Mouse (Mus musculus): ENCODE data around the gene Dhx36. TPM values are rescaled to one million over a fixed set of nuclear protein-coding genes. Genes with fewer than 3 reads are reported as not detected.

Gene Dhx36
- polyA plus RNA-seq, 1 experiment from 2014 or later: 34.0 TPM

GRCm38 (mm10) chr3:62455854-62456253 lies 51.0 kb downstream of the Dhx36 start:
- WGBS: 26% methylated on average over 1 of the region's 1 CpGs
- peaks cover 17% of the 10 kb centered on the region for H3K36me3 ChIP-seq (replicated peaks)
- no peak overlapping the region for H3K4me3 ChIP-seq
- no peak for DNase-seq (ENCODE audit: low spot score)
- peaks cover 18% of the 10 kb centered on the region for H3K4me1 ChIP-seq
- H3K27ac ChIP-seq (replicated peaks): no peak overlapping the region
- no peaks in the 10 kb centered on the region for H3K27me3 ChIP-seq (replicated peaks; ENCODE audit: low read depth, poor library complexity, severe bottlenecking)
- H3K9me3 ChIP-seq: no peaks in the 10 kb centered on the region

GRCm38 (mm10) chr3:62454096-62454495 lies 52.7 kb downstream of the Dhx36 start:
- Histone ChIP-seq H3K4me3 (no peak overlapping the region), H3K4me1 (peaks cover 18% of the 10 kb centered on the region), H3K27me3 (replicated peaks; ENCODE audit: low read depth, poor library complexity, severe bottlenecking) (no peaks in the 10 kb centered on the region), H3K9me3 (no peaks in the 10 kb centered on the region), H3K36me3 (replicated peaks) (no peaks in the 10 kb centered on the region; the same call in none of the 2 replicates), H3K27ac (replicated peaks) (peak overlapping the region; percentile 76)
- WGBS: 22% methylated on average over 3 of the region's 3 CpGs
- DNase-seq (ENCODE audit: low spot score): peak; percentile 38

GRCm38 (mm10) chr3:62452961-62453360 lies 53.8 kb downstream of the Dhx36 start:
- no peak overlapping the region for H3K27ac ChIP-seq (replicated peaks)
- peaks cover 18% of the 10 kb centered on the region for H3K4me1 ChIP-seq
- H3K9me3 ChIP-seq: no peaks in the 10 kb centered on the region
- H3K27me3 ChIP-seq (replicated peaks; ENCODE audit: low read depth, poor library complexity, severe bottlenecking): no peaks in the 10 kb centered on the region
- no peaks in the 10 kb centered on the region; the same call in none of the 2 replicates for H3K36me3 ChIP-seq (replicated peaks)
- no peak overlapping the region for H3K4me3 ChIP-seq
- 32% methylated on average over 4 of the region's 4 CpGs for WGBS
- DNase-seq (ENCODE audit: low spot score): no peak

- H3K36me3 ChIP-seq (replicated peaks): no peaks in the 10 kb centered on the region; the same call in none of the 2 replicates
- no peaks in the 10 kb centered on the region for H3K9me3 ChIP-seq
- H3K4me3 ChIP-seq: no peak overlapping the region
- no peaks in the 10 kb centered on the region for H3K27me3 ChIP-seq (replicated peaks; ENCODE audit: low read depth, poor library complexity, severe bottlenecking)
- H3K4me1 ChIP-seq: peaks cover 9% of the 10 kb centered on the region
- no peak overlapping the region for H3K27ac ChIP-seq (replicated peaks)
- WGBS: 87% methylated on average over 4 of the region's 4 CpGs
- no peak for DNase-seq (ENCODE audit: low spot score)
Observed at GRCm38 (mm10) chr3:62449871-62450496, 56.8 kb downstream of the Dhx36 start.

- Histone ChIP-seq H3K36me3 (replicated peaks) (no peaks in the 10 kb centered on the region; the same call in none of the 2 replicates), H3K4me3 (no peak overlapping the region), H3K27me3 (replicated peaks; ENCODE audit: low read depth, poor library complexity, severe bottlenecking) (no peaks in the 10 kb centered on the region), H3K4me1 (no peaks in the 10 kb centered on the region), H3K9me3 (no peaks in the 10 kb centered on the region), H3K27ac (replicated peaks) (no peak overlapping the region)
- 86% methylated on average over 8 of the region's 8 CpGs for WGBS
- no peak for DNase-seq (ENCODE audit: low spot score)
Observed at GRCm38 (mm10) chr3:62447151-62447550, 59.7 kb downstream of the Dhx36 start.

- 82% methylated on average over 7 of the region's 7 CpGs for WGBS
- no peak overlapping the region for H3K4me3 ChIP-seq
Observed at GRCm38 (mm10) chr3:62446271-62446670, 60.5 kb downstream of the Dhx36 start.

GRCm38 (mm10) chr3:62443582-62444194 lies 63.1 kb downstream of the Dhx36 start:
- no peak for DNase-seq (ENCODE audit: low spot score)
- WGBS: 84% methylated on average over 12 of the region's 12 CpGs
- H3K27ac ChIP-seq (replicated peaks): no peak overlapping the region
- H3K36me3 ChIP-seq (replicated peaks): no peaks in the 10 kb centered on the region; the same call in 1 of the 2 replicates
- H3K27me3 ChIP-seq (replicated peaks; ENCODE audit: low read depth, poor library complexity, severe bottlenecking): no peaks in the 10 kb centered on the region
- H3K9me3 ChIP-seq: no peaks in the 10 kb centered on the region
- H3K4me3 ChIP-seq: no peak overlapping the region
- peaks cover 6% of the 10 kb centered on the region for H3K4me1 ChIP-seq

More at GRCm38 (mm10) chr3:62446271-62446670, 60.5 kb downstream of the Dhx36 start:
- Histone ChIP-seq H3K27ac (replicated peaks) (no peak overlapping the region), H3K36me3 (replicated peaks) (no peaks in the 10 kb centered on the region; the same call in none of the 2 replicates), H3K9me3 (no peaks in the 10 kb centered on the region), H3K4me1 (no peaks in the 10 kb centered on the region), H3K27me3 (replicated peaks; ENCODE audit: low read depth, poor library complexity, severe bottlenecking) (no peaks in the 10 kb centered on the region)
- DNase-seq (ENCODE audit: low spot score): no peak

GRCm38 (mm10) chr3:62440431-62440969 lies 66.3 kb downstream of the Dhx36 start:
- no peaks in the 10 kb centered on the region for H3K9me3 ChIP-seq
- 27% methylated on average over 5 of the region's 5 CpGs for WGBS
- H3K36me3 ChIP-seq (replicated peaks): no peaks in the 10 kb centered on the region
- peaks cover 6% of the 10 kb centered on the region for H3K4me1 ChIP-seq
- no peak overlapping the region for H3K4me3 ChIP-seq
- DNase-seq (ENCODE audit: low spot score): no peak
- H3K27ac ChIP-seq (replicated peaks): no peak overlapping the region
- H3K27me3 ChIP-seq (replicated peaks; ENCODE audit: low read depth, poor library complexity, severe bottlenecking): no peaks in the 10 kb centered on the region

- no peak overlapping the region for H3K27ac ChIP-seq (replicated peaks)
- no peak for DNase-seq (ENCODE audit: low spot score)
Observed at GRCm38 (mm10) chr3:62435923-62436322, 70.9 kb downstream of the Dhx36 start.

GRCm38 (mm10) chr3:62433675-62434074 lies 73.1 kb downstream of the Dhx36 start:
- Histone ChIP-seq H3K4me3 (no peak overlapping the region), H3K4me1 (no peaks in the 10 kb centered on the region)
- 78% methylated on average over 4 of the region's 4 CpGs for WGBS

More at GRCm38 (mm10) chr3:62435923-62436322, 70.9 kb downstream of the Dhx36 start:
- Histone ChIP-seq H3K4me1 (peaks cover 6% of the 10 kb centered on the region), H3K9me3 (no peaks in the 10 kb centered on the region), H3K4me3 (no peak overlapping the region), H3K27me3 (replicated peaks; ENCODE audit: low read depth, poor library complexity, severe bottlenecking) (no peaks in the 10 kb centered on the region), H3K36me3 (replicated peaks) (no peaks in the 10 kb centered on the region)

GRCm38 (mm10) chr3:62418387-62419138 lies 88.2 kb downstream of the Dhx36 start:
- H3K27me3 ChIP-seq (replicated peaks; ENCODE audit: low read depth, poor library complexity, severe bottlenecking): no peaks in the 10 kb centered on the region
- H3K27ac ChIP-seq (replicated peaks): no peak overlapping the region
- H3K36me3 ChIP-seq (replicated peaks): 0 out of 2 replicates have a peak, but pooled peaks cover 3% of the 10 kb centered on the region
- H3K4me1 ChIP-seq: peaks cover 1% of the 10 kb centered on the region; the same call in 1 of the 2 replicates
- no peaks in the 10 kb centered on the region for H3K9me3 ChIP-seq
- DNase-seq (ENCODE audit: low spot score): no peak
- 95% methylated on average over 6 of the region's 6 CpGs for WGBS
- H3K4me3 ChIP-seq: no peak overlapping the region

More at GRCm38 (mm10) chr3:62433675-62434074, 73.1 kb downstream of the Dhx36 start:
- Histone ChIP-seq H3K27me3 (replicated peaks; ENCODE audit: low read depth, poor library complexity, severe bottlenecking) (no peaks in the 10 kb centered on the region), H3K36me3 (replicated peaks) (no peaks in the 10 kb centered on the region), H3K27ac (replicated peaks) (no peak overlapping the region), H3K9me3 (no peaks in the 10 kb centered on the region)
- no peak for DNase-seq (ENCODE audit: low spot score)

All from embryonic facial prominence, embryonic 10.5 days (tissue).